In genomic region chr8:95272871-95273270, GRCm38 (mm10) we compare ENCODE assay signal across 15 mouse cellular contexts. TPM values are rescaled to one million over a fixed set of nuclear protein-coding genes. Genes with fewer than 3 reads are reported as not detected.
DNase-seq lines count a peak whose midpoint lies in the region; ATAC-seq and TF ChIP-seq lines count a peak whose summit lies in the region.
"Had no signal": no experiment of that assay in that cellular context is flagged by ENCODE, and none has a peak within 500 bp of the region (broad histone marks: within the 10 kb centered on the region; RNA-seq: fewer than 3 reads in every experiment).

No protein-coding gene starts in this region.

- no peaks in the 10 kb centered on the region for H3K36me3 ChIP-seq in hindbrain, postnatal 0 days (ENCODE audit: insufficient read depth, low read length)
- no peaks in the 10 kb centered on the region for H3K36me3 ChIP-seq in hindbrain, embryonic 12.5 days
- no peaks in the 10 kb centered on the region for H3K36me3 ChIP-seq in ES-Bruce4 (ENCODE audit: control insufficient read depth, insufficient read depth, low read length, poor library complexity, severe bottlenecking)
- H3K36me3 ChIP-seq: hindbrain, embryonic 10.5 days; liver, embryonic 13.5 days had no signal

- 37% methylated on average over 2 of the region's 2 CpGs for WGBS in hindbrain, postnatal 0 days
- WGBS in hindbrain, embryonic 12.5 days, result 37% methylated on average over 2 of the region's 2 CpGs

- H3K27ac ChIP-seq in hindbrain, postnatal 0 days, result no peak overlapping the region
- no peak overlapping the region for H3K27ac ChIP-seq in hindbrain, embryonic 12.5 days
- H3K27ac ChIP-seq in ES-Bruce4 (ENCODE audit: insufficient read depth, low read length), result peak overlapping the region; percentile 79
- H3K27ac ChIP-seq: hindbrain, embryonic 10.5 days; kidney, postnatal 0 days; liver, embryonic 13.5 days had no signal

- DNase-seq in adrenal gland, adult 2 months, result peak; percentile 17
- no peak for DNase-seq in adrenal gland, adult 18-20 months (ENCODE audit: low spot score in 2 of 2)
- DNase-seq in hindbrain, postnatal 0 days (ENCODE audit: low spot score), result peak; percentile 42
- DNase-seq in fibroblast of lung, adult 2 months (ENCODE audit: low read depth), result peak; percentile 73
- no peak for DNase-seq in urinary bladder, postnatal 14 days (ENCODE audit: low spot score)
- DNase-seq in ovary, postnatal 36 days (ENCODE audit: low spot score), result no peak
- DNase-seq: liver, embryonic 13.5 days had no signal

- H3K9me3 ChIP-seq in hindbrain, postnatal 0 days (ENCODE audit: low read length), result no peaks in the 10 kb centered on the region
- H3K9me3 ChIP-seq in hindbrain, embryonic 12.5 days (replicated peaks), result no peaks in the 10 kb centered on the region
- no peaks in the 10 kb centered on the region for H3K9me3 ChIP-seq in ES-Bruce4 (replicated peaks; ENCODE audit: control insufficient read depth, insufficient read depth, low read length, poor library complexity, severe bottlenecking)
- H3K9me3 ChIP-seq: hindbrain, embryonic 10.5 days; liver, embryonic 13.5 days had no signal

- no peak for TF ChIP-seq POLR2A in ES-Bruce4 (IDR thresholded peaks at IDR 0.05; ENCODE audit: insufficient read depth, low read length)

- no peak for TF ChIP-seq EP300 in ES-Bruce4 (IDR thresholded peaks at IDR 0.05; ENCODE audit: insufficient read depth, low read depth, low read length)

- TF ChIP-seq CTCF in hindbrain, postnatal 0 days (IDR thresholded peaks at IDR 0.05; ENCODE audit: low read depth), result no peak
- no peak for TF ChIP-seq CTCF in ES-Bruce4 (IDR thresholded peaks at IDR 0.05; ENCODE audit: low read depth, low read length)

- H3K27me3 ChIP-seq in hindbrain, postnatal 0 days (ENCODE audit: insufficient read depth, low read length), result no peaks in the 10 kb centered on the region
- no peaks in the 10 kb centered on the region for H3K27me3 ChIP-seq in hindbrain, embryonic 12.5 days
- no peaks in the 10 kb centered on the region for H3K27me3 ChIP-seq in ES-Bruce4 (ENCODE audit: control insufficient read depth, insufficient read depth, low read length, poor library complexity, severe bottlenecking)
- H3K27me3 ChIP-seq: liver, embryonic 13.5 days had no signal

- H3K4me1 ChIP-seq in hindbrain, postnatal 0 days (ENCODE audit: insufficient read depth, low read length), result no peaks in the 10 kb centered on the region
- H3K4me1 ChIP-seq in hindbrain, embryonic 12.5 days, result no peaks in the 10 kb centered on the region
- peaks cover 4% of the 10 kb centered on the region for H3K4me1 ChIP-seq in ES-Bruce4 (ENCODE audit: control insufficient read depth, insufficient read depth, low read length)

- H3K4me2 ChIP-seq in hindbrain, postnatal 0 days (ENCODE audit: low read depth, low read length), result no peak overlapping the region
- no peak overlapping the region for H3K4me2 ChIP-seq in hindbrain, embryonic 12.5 days (replicated peaks)
- H3K4me2 ChIP-seq: liver, embryonic 13.5 days; midbrain, embryonic 11.5 days had no signal

- H3K4me3 ChIP-seq in hindbrain, postnatal 0 days (ENCODE audit: low read length), result no peak overlapping the region
- H3K4me3 ChIP-seq in hindbrain, embryonic 12.5 days, result no peak overlapping the region
- no peak overlapping the region for H3K4me3 ChIP-seq in ES-Bruce4 (ENCODE audit: low read depth, low read length)
- H3K4me3 ChIP-seq: erythroblast, embryonic 14.5 days; hindbrain, embryonic 10.5 days; liver, embryonic 13.5 days had no signal

- H3K9ac ChIP-seq in hindbrain, postnatal 0 days (replicated peaks; ENCODE audit: low read length), result no peak overlapping the region
- no peak overlapping the region for H3K9ac ChIP-seq in hindbrain, embryonic 12.5 days
- no peak overlapping the region for H3K9ac ChIP-seq in ES-Bruce4 (ENCODE audit: low read depth, poor library complexity, severe bottlenecking)
- H3K9ac ChIP-seq: liver, embryonic 13.5 days had no signal

- no peak for ATAC-seq in hindbrain, postnatal 0 days
- no peak for ATAC-seq in hindbrain, embryonic 12.5 days (ENCODE audit: low FRiP score)

RNA-seq across cellular contexts. Expression of gene Cngb1, which starts 33.5 kb away (rescaled TPM):
- 1 to 10 TPM in 1 of 2 experiments, under 1 TPM in 1; 0.55 to 1.1 TPM for total RNA-seq in adrenal gland, adult 2 months (2021)
- polyA plus RNA-seq in adrenal gland, adult 2 months (2012; rRNA removed), result 0.57 and 0.71 TPM in 2 replicates
- total RNA-seq in adrenal gland, adult 18-20 months (2021), result under 1 TPM; 0.20 to 0.22 TPM
- total RNA-seq in hindbrain, postnatal 0 days (2014; rRNA removed), result 0.52 and 0.83 TPM in 2 replicates
- polyA plus RNA-seq in hindbrain, postnatal 0 days (2015; fragmentation: Nextera tagmentation; extraction: Ambion mirVana), result 1.2 and 1.7 TPM in 2 replicates
- polyA plus RNA-seq in hindbrain, embryonic 12.5 days (2016; fragmentation: Nextera tagmentation; extraction: Ambion mirVana), result 0.56 and 1.1 TPM in 2 replicates
- polyA plus RNA-seq in ES-Bruce4 (2011; ENCODE audit: insufficient read depth, insufficient read length, low read depth, missing spikeins), result 0.19 and 0.24 TPM in 2 replicates
- polyA plus RNA-seq: erythroblast, embryonic 14.5 days; liver, embryonic 13.5 days had no signal

RNA-seq across cellular contexts. Expression of gene Tepp, which starts 37.5 kb away (rescaled TPM):
- under 1 TPM; 0.59 to 0.95 TPM for total RNA-seq in adrenal gland, adult 2 months (2021)
- 0.28 and 0.45 TPM in 2 replicates for polyA plus RNA-seq in adrenal gland, adult 2 months (2012; rRNA removed)
- 1 to 10 TPM in 1 of 2 experiments, under 1 TPM in 1; 0.64 to 1.3 TPM for total RNA-seq in adrenal gland, adult 18-20 months (2021)
- 1.4 TPM in 1 of 2 replicates, not detected in the other for total RNA-seq in hindbrain, postnatal 0 days (2014; rRNA removed)
- polyA plus RNA-seq in hindbrain, postnatal 0 days (2015; fragmentation: Nextera tagmentation; extraction: Ambion mirVana), result 3.1 and 3.7 TPM in 2 replicates
- not detected in 2 replicates for polyA plus RNA-seq in hindbrain, embryonic 12.5 days (2016; fragmentation: Nextera tagmentation; extraction: Ambion mirVana)
- not detected in 2 replicates for polyA plus RNA-seq in ES-Bruce4 (2011; ENCODE audit: insufficient read depth, insufficient read length, low read depth, missing spikeins)
- total RNA-seq: gastrocnemius, adult 18-20 months had no signal
- polyA plus RNA-seq: erythroblast, embryonic 14.5 days; hindbrain, embryonic 10.5 days; liver, embryonic 13.5 days; small intestine, adult 2 months had no signal

RNA-seq across cellular contexts. Expression of gene Zfp319, which starts 58.9 kb away (rescaled TPM):
- 10 to 100 TPM in 1 of 2 experiments, 1 to 10 TPM in 1; 9.6 to 10.5 TPM for total RNA-seq in adrenal gland, adult 2 months (2021)
- 12.3 and 13.0 TPM in 2 replicates for polyA plus RNA-seq in adrenal gland, adult 2 months (2012; rRNA removed)
- total RNA-seq in adrenal gland, adult 18-20 months (2021), result 10 to 100 TPM in 1 of 2 experiments, 1 to 10 TPM in 1; 9.4 to 11.0 TPM
- 18.3 and 21.0 TPM in 2 replicates for total RNA-seq in hindbrain, postnatal 0 days (2014; rRNA removed)
- 9.2 and 10.5 TPM in 2 replicates for polyA plus RNA-seq in hindbrain, postnatal 0 days (2015; fragmentation: Nextera tagmentation; extraction: Ambion mirVana)
- polyA plus RNA-seq in hindbrain, embryonic 12.5 days (2016; fragmentation: Nextera tagmentation; extraction: Ambion mirVana), result 20.4 and 21.7 TPM in 2 replicates
- 2.8 and 2.9 TPM in 2 replicates for polyA plus RNA-seq in ES-Bruce4 (2011; ENCODE audit: insufficient read depth, insufficient read length, low read depth, missing spikeins)

RNA-seq across cellular contexts. Expression of gene Usb1, which starts 59.2 kb away (rescaled TPM):
- total RNA-seq in adrenal gland, adult 2 months (2021), result 10 to 100 TPM; 13.1 to 16.7 TPM
- polyA plus RNA-seq in adrenal gland, adult 2 months (2012; rRNA removed), result 19.6 and 23.8 TPM in 2 replicates
- total RNA-seq in adrenal gland, adult 18-20 months (2021), result 10 to 100 TPM; 11.6 to 11.9 TPM
- total RNA-seq in hindbrain, postnatal 0 days (2014; rRNA removed), result 22.8 and 68.5 TPM in 2 replicates
- 25.6 and 25.9 TPM in 2 replicates for polyA plus RNA-seq in hindbrain, postnatal 0 days (2015; fragmentation: Nextera tagmentation; extraction: Ambion mirVana)
- polyA plus RNA-seq in hindbrain, embryonic 12.5 days (2016; fragmentation: Nextera tagmentation; extraction: Ambion mirVana), result 38.0 and 38.5 TPM in 2 replicates
- 35.5 and 36.3 TPM in 2 replicates for polyA plus RNA-seq in ES-Bruce4 (2011; ENCODE audit: insufficient read depth, insufficient read length, low read depth, missing spikeins)

Comparison
In these comparisons a context has a peak if more than half of its experiments do, and no peak if none do; other contexts are left out.
1. DNase-seq: peak in adrenal gland, adult 2 months (single experiment), hindbrain, postnatal 0 days (single experiment) and fibroblast of lung, adult 2 months (single experiment); none in adrenal gland, adult 18-20 months (0 of 2), urinary bladder, postnatal 14 days (single experiment) and ovary, postnatal 36 days (single experiment).